Mouse (Mus musculus): ENCODE results near the gene Olfr247. TPM values are rescaled to one million over a fixed set of nuclear protein-coding genes. Genes with fewer than 3 reads are reported as not detected.
"Not testable (repeated sequence)": the region's sequence is repeated elsewhere in the genome, so short reads cannot be mapped to it uniquely, and the experiment has no call there.

Gene Olfr247
- not detected for polyA plus RNA-seq (2017; shearing (Covaris generic))

DNA sequence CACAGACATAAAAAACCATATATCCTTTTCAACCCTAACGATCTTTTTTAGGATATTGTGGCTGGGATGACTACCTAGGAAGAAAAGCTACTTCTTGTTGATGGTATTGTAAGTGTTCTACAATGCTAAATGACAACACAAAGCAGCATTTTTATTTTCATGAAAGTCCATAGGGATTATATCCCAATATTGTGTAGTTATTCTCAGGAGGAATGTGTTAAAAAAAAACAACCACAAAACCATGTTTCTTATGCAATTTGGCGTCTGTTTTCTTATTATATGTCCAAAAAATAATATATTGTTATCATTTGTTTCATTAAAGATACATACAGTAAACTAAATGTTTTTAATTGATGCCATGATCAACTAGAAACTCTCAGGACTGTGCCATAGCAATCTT, at the start of gene Olfr247:
TSS of gene Olfr247 (minus strand) at position 101 of the 400 bp plus-strand sequence.
- ATAC-seq, result not testable (repeated sequence)

DNA sequence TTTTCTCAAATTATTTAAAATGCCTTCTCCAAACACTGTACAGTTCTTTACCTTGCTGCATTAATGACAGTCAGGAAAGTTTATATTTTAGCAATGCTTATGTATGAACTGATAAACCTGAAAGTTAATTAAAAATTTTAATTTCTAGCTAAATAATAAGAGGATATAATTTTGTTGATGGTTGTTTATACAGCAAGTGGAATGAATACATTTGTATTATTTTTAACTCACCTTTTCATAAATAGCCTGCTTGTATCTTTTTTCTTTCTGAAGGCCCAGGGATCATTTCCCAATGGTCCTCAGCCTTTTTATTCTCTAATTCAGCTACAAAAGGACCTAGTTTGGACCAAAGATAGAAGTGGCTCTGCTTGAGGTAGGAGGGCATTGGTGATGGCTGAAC, 36.4 kb upstream of the Olfr247 start, which contains the start of gene Olfr820:
TSS of gene Olfr820 (plus strand) at position 301 of the 400 bp plus-strand sequence.
- no peak for ATAC-seq

DNA sequence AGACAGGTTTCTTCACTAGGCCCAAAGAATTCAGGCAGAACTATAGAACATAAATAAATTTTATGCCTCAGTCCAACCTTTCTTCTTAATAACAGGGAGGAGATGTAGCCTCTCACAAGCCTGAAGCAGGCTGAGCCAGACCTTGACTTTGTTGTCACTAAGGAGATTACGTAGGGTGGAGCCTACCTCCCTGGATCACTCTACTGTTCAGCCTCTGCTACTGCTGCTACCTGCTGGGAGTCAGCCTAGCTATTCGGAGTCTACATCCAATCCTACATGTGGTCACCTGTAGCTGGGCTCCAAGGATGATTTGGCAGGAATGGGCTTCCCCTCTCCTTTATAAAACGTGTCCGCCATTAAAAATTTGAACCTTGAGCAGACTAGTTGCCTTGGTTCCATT, 29.4 kb upstream of the Olfr247 start:
- ATAC-seq, result not testable (repeated sequence)

- ATAC-seq, result not testable (repeated sequence)
Measured at GRCm38 (mm10) chr10:130004104-130004503, 28.2 kb upstream of the Olfr247 start.

DNA sequence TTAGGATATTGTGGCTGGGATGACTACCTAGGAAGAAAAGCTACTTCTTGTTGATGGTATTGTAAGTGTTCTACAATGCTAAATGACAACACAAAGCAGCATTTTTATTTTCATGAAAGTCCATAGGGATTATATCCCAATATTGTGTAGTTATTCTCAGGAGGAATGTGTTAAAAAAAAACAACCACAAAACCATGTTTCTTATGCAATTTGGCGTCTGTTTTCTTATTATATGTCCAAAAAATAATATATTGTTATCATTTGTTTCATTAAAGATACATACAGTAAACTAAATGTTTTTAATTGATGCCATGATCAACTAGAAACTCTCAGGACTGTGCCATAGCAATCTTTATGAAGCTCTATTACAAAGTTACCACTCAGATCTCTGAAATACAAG, 9.0 kb upstream of the Olfr247 start, which contains the start of gene Gm10310:
TSS of gene Gm10310 (minus strand) at position 101 of the 400 bp plus-strand sequence.
- not testable (repeated sequence) for ATAC-seq

- peak; percentile 46 for ATAC-seq
Measured at GRCm38 (mm10) chr10:129981867-129982266, 5.9 kb upstream of the Olfr247 start.

- ATAC-seq, result not testable (repeated sequence)
Measured at GRCm38 (mm10) chr10:129972994-129973393, 2.9 kb downstream of the Olfr247 start.

- ATAC-seq, result not testable (repeated sequence)
Measured at GRCm38 (mm10) chr10:129967166-129967565, 8.8 kb downstream of the Olfr247 start, which contains the start of gene Olfr819. TSS of gene Olfr819 (minus strand) at chr10:129967266.

GRCm38 (mm10) chr10:129966232-129966631, 9.7 kb downstream of the Olfr247 start:
- not testable (repeated sequence) for ATAC-seq

- ATAC-seq, result no peak
Measured at GRCm38 (mm10) chr10:129949000-129949399, 26.9 kb downstream of the Olfr247 start, which contains the start of gene Olfr818. TSS of gene Olfr818 (minus strand) at chr10:129949100.

Other genes with a start within 250 kb of the Olfr247 start
- gene Olfr805, start 246.8 kb downstream of the Olfr247 start, polyA plus RNA-seq (2017; shearing (Covaris generic)), result not detected
- gene Olfr806, start 234.2 kb downstream of the Olfr247 start, polyA plus RNA-seq (2017; shearing (Covaris generic)), result not detected
- not detected for gene Olfr807, start 218.3 kb downstream of the Olfr247 start, polyA plus RNA-seq (2017; shearing (Covaris generic))
- gene Olfr808, start 210.7 kb downstream of the Olfr247 start, polyA plus RNA-seq (2017; shearing (Covaris generic)), result not detected
- gene Olfr809, start 201.5 kb downstream of the Olfr247 start, polyA plus RNA-seq (2017; shearing (Covaris generic)), result not detected
- gene Olfr810, start 181.2 kb downstream of the Olfr247 start, polyA plus RNA-seq (2017; shearing (Covaris generic)), result not detected
- not detected for gene Olfr811, start 171.7 kb downstream of the Olfr247 start, polyA plus RNA-seq (2017; shearing (Covaris generic))
- gene Olfr812, start 130.0 kb downstream of the Olfr247 start, polyA plus RNA-seq (2017; shearing (Covaris generic)), result not detected
- gene Olfr813, start 120.8 kb downstream of the Olfr247 start, polyA plus RNA-seq (2017; shearing (Covaris generic)), result not detected
- gene Olfr814, start 96.3 kb downstream of the Olfr247 start, polyA plus RNA-seq (2017; shearing (Covaris generic)), result not detected
- gene Olfr815, start 70.3 kb downstream of the Olfr247 start, polyA plus RNA-seq (2017; shearing (Covaris generic)), result under 1 TPM in 1 of 3 experiments, not detected in 2; 0.35 TPM
- gene Olfr816, start 60.5 kb downstream of the Olfr247 start, polyA plus RNA-seq (2017; shearing (Covaris generic)), result not detected
- not detected for gene Olfr818, start 27.0 kb downstream of the Olfr247 start, polyA plus RNA-seq (2017; shearing (Covaris generic))
- not detected for gene Olfr819, start 8.9 kb downstream of the Olfr247 start, polyA plus RNA-seq (2017; shearing (Covaris generic))
- gene Gm10310, start 8.9 kb upstream of the Olfr247 start, polyA plus RNA-seq (2017; shearing (Covaris generic)), result under 1 TPM in 1 of 3 experiments, not detected in 2; 0.19 TPM
- not detected for gene Olfr820, start 36.5 kb upstream of the Olfr247 start, polyA plus RNA-seq (2017; shearing (Covaris generic))
- gene Olfr821, start 54.2 kb upstream of the Olfr247 start, polyA plus RNA-seq (2017; shearing (Covaris generic)), result not detected
- under 1 TPM in 1 of 3 experiments, not detected in 2; 0.16 TPM for gene Olfr822, start 95.1 kb upstream of the Olfr247 start, polyA plus RNA-seq (2017; shearing (Covaris generic))
- gene Olfr823, start 139.2 kb upstream of the Olfr247 start, polyA plus RNA-seq (2017; shearing (Covaris generic)), result not detected
- gene Olfr824, start 153.9 kb upstream of the Olfr247 start, polyA plus RNA-seq (2017; shearing (Covaris generic)), result not detected
- gene Olfr825, start 190.6 kb upstream of the Olfr247 start, polyA plus RNA-seq (2017; shearing (Covaris generic)), result under 1 TPM in 1 of 3 experiments, not detected in 2; 0.21 TPM
- not detected for gene Olfr826, start 208.0 kb upstream of the Olfr247 start, polyA plus RNA-seq (2017; shearing (Covaris generic))
- gene Olfr827, start 238.3 kb upstream of the Olfr247 start, polyA plus RNA-seq (2017; shearing (Covaris generic)), result not detected